Mouse (Mus musculus): ENCODE measurements around the gene Mettl24. TPM values are rescaled to one million over a fixed set of nuclear protein-coding genes. Genes with fewer than 3 reads are reported as not detected.
"Not testable (repeated sequence)": the region's sequence is repeated elsewhere in the genome, so short reads cannot be mapped to it uniquely, and the experiment has no call there.

Gene Mettl24
- total RNA-seq, 2 experiments from 2014 or later: 2.1 to 2.2 TPM

- intact Hi-C loops (cut with DNase I): no loop called here
- DNase-seq (ENCODE audit: low spot score in 2 of 2): no peak
These were observed 42.4 kb downstream of the Mettl24 start for GRCm38 (mm10) chr10:40725471-40725870.

GRCm38 (mm10) chr10:40726288-40726902, 43.3 kb downstream of the Mettl24 start:
- no peak for DNase-seq (ENCODE audit: low spot score in 2 of 2)
- intact Hi-C loops (cut with DNase I): no loop called here

DNA sequence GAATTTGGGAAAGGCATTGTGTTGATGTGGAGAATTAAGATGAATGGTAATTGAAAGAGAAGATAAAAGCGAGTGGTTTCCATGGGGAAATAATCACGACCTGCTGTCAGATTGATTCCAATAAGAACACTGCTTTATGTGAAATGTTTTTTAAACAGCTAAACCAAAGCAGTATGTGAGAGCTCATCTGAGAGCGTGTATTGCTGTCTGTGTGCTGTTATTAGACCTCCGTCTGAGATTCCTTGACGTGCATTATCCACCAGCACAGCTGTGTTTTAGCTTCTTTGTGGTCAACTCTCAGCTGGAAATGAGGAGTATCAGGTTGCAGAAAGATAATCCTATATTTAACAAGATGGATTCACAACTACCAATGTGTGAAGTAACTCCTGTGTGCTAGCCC, 43.9 kb downstream of the Mettl24 start:
- intact Hi-C loops (cut with DNase I): no loop called here
- no peak for DNase-seq (ENCODE audit: low spot score in 2 of 2)

DNA sequence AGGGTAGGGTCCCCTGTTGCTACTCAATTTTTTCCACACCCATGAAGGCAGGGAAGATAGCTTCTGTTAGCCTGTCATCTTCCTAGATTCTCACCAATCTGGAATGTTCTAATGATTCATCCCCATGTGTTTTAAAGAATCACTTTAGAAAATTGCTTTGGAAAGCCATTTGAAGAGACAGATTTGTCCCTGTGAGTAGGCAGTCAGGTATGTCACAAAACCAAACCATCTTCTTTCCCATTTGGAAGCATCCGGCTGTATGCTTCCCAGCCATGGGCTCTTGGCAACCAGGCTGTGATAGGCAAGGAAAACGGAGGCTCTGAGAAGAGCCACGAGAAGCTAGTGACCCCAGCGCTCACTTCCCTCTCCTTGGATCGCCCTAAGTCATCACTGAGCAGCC, 47.1 kb downstream of the Mettl24 start:
- intact Hi-C loops (cut with DNase I): no loop called here
- no peak for DNase-seq (ENCODE audit: low spot score in 2 of 2)

DNA sequence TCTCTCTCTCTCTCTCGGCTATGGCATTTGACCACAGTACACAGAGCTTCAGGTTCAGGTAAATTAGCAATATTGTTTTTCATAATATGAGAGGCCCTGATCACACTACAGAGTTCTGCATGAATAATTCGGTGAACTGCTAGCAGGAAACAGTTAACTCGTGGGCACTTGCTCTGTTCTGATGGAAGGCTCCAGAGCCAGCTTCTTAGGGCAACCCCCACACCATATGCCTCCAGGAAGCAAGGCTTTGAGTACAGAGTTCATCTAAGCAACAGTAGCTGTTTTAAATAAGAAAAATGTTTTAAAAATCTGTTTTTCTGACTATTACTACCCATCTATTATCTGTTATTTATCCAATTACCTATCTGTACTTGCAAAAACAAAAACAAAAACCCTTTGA, 50.2 kb downstream of the Mettl24 start:
- DNase-seq (ENCODE audit: low spot score in 2 of 2): peak in 1 of 2 experiments; percentile 85
- intact Hi-C loops (cut with DNase I): no loop called here

GRCm38 (mm10) chr10:40736172-40736571, 53.1 kb downstream of the Mettl24 start:
- intact Hi-C loops (cut with DNase I): no loop called here
- no peak for DNase-seq (ENCODE audit: low spot score in 2 of 2)

GRCm38 (mm10) chr10:40737274-40738112, 54.4 kb downstream of the Mettl24 start:
- peak in 1 of 2 experiments; percentile 64 for DNase-seq (ENCODE audit: low spot score in 2 of 2)
- intact Hi-C loops (cut with DNase I): no loop called here

- intact Hi-C loops (cut with DNase I): no loop called here
- DNase-seq (ENCODE audit: low spot score in 2 of 2): no peak
These were observed 57.6 kb downstream of the Mettl24 start for GRCm38 (mm10) chr10:40740696-40741095.

- peak in 1 of 2 experiments; percentile 77 for DNase-seq (ENCODE audit: low spot score in 2 of 2)
- intact Hi-C loops (cut with DNase I): loop anchor here (2.0 kb wide), 1 partner anchor 34 kb away; no protein-coding TSS in a partner anchor
These were observed 67.4 kb downstream of the Mettl24 start for GRCm38 (mm10) chr10:40750293-40751047.

DNA sequence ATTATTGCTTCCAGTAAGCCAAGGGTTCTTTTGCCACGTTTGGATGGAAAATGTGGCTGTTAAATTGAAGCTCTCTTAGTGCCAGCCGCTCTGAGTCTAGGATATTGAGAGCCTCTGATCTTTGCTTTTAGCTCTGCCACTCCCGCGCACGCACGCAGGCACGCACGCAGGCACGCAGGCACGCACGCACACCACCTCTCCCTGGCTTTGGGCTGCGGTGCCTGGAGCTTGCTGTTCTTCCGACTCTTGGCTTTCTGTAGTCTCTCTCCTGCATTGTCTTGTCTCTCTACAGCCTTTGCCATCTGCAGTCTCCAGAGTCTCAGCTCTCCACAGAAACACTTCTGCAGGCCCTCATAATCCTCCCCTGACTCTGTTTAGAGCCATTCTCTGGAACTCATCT, 68.1 kb downstream of the Mettl24 start:
- intact Hi-C loops (cut with DNase I): loop anchor here (2.0 kb wide), 1 partner anchor 34 kb away; no protein-coding TSS in a partner anchor
- peak in 1 of 2 experiments; percentile 58 for DNase-seq (ENCODE audit: low spot score in 2 of 2)

GRCm38 (mm10) chr10:40753036-40753435, 70.0 kb downstream of the Mettl24 start:
- no peak for DNase-seq (ENCODE audit: low spot score in 2 of 2)
- intact Hi-C loops (cut with DNase I): no loop called here

DNA sequence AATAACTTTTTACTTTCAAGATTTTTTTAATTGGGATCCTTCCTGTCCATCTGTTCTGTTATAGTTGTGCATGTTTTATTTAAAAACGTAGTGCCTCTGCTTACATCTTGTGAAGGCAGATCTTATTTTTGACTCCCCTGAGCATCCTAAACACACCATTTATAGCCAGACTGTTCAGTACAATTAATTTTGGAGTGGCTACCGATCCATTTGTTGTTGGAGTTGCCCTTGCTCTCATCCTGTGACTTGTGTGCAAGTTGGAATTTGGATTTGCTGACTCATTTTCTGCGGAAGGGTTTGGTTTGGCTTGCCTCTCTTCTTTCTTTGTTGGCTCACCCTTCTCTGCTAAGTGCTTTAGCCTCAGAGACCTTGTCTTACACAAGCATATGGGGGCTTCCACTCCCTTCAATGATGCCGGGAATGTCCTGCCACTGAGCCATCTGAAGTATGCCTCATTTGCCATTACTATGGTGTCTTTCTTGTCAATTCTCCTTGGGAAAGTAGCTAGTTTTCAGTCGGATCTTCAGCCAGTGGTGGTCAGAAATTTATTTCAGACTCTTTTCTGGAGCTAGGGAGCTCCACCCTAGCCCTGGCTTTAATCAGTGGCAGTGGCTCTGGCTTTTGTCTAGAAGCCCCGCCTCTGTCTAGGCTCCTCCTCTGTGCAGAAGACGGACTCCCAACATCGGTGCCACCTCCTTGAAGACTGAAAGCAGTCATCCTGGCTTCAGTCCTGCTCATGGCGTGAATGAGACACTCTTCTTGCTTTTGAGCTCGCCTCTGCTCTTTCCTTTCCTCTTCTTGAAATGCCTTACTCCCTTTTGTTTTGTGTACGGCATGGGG, 75.3 kb downstream of the Mettl24 start:
- intact Hi-C loops (cut with DNase I): loop anchor here (1.0 to 2.0 kb wide), 2 partner anchors 76 to 120 kb away; partner anchors contain the start of gene Mettl24
- DNase-seq (ENCODE audit: low spot score in 2 of 2): peak in 1 of 2 experiments; percentile 67

- not testable (repeated sequence) for DNase-seq (ENCODE audit: low spot score in 2 of 2)
- intact Hi-C loops (cut with DNase I): loop anchor here (2.0 to 5.0 kb wide), 3 partner anchors 77 to 123 kb away; partner anchors contain the start of genes Cdc40, Mettl24 and Wasf1
These were observed 76.5 kb downstream of the Mettl24 start for GRCm38 (mm10) chr10:40759391-40760194.

- peak in 1 of 2 experiments; percentile 54 for DNase-seq (ENCODE audit: low spot score in 2 of 2)
These were observed 77.3 kb downstream of the Mettl24 start for GRCm38 (mm10) chr10:40760195-40761009.

DNA sequence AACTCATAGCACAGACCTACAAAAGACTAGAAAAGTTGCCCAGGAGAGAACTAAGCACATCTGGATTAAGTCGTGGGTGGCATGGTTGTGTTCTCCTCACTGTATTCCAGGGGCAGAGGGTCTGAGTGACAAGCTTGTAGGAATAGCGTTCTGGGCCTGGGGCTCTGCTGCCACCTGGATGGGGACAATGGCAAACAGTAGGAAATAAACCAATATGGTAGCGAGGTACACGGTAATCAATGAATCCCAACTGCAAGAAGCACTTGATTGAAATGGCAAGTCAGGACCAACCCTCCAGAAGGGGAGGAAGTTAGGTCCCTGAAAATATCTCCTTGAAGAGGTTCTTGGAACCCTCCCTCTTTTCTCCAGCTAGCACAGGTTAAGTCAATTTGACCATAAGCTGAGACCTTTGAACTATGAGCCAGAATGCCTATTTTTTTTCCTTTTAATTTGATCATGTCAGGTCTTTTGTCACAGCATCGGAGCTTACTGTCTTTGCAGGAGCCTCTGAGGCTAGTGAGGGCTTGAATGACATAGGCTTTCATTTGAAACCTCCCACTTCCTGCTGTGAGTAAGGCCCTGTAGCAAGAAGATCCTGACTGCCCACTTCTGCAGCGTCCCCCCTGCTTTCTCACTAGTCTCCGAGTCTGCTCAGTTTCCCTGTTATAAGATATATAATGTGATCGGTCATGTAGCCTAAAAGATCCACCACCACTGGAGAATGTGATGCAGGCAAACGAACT, 78.1 kb downstream of the Mettl24 start:
- intact Hi-C loops (cut with DNase I): loop anchor here (5.0 kb wide), 2 partner anchors 81 to 121 kb away; partner anchors contain the start of genes Cdc40 and Wasf1
- peak in 1 of 2 experiments; percentile 60 for DNase-seq (ENCODE audit: low spot score in 2 of 2)

More at GRCm38 (mm10) chr10:40760195-40761009, 77.3 kb downstream of the Mettl24 start:
- intact Hi-C loops (cut with DNase I): loop anchor here (5.0 kb wide), 2 partner anchors 82 to 122 kb away; partner anchors contain the start of genes Cdc40 and Wasf1

DNA sequence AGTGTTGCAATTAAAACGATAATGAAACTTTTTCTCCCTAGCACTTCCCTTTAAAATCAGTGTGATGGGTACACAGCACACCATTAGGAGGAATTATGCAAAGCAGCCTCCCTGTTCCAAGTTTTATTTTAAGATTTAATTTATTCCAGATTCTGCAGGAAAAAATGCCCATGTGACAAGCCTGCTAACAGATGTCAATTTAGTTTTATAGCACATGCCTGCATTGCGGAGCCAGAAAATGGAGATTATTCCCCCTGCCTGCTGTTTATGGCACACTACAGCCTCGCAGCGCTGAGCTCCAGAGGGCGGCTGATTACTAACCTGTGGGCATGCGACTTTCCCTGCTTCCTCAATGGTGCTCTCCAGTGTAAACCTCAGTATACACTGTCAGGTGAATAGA, 79.5 kb downstream of the Mettl24 start:
- peak; percentile 51 to 89 for DNase-seq (ENCODE audit: low spot score in 2 of 2)
- intact Hi-C loops (cut with DNase I): loop anchor here (1.0 to 5.0 kb wide), 4 partner anchors 80 to 124 kb away; partner anchors contain the start of genes Cdc40 and Wasf1

Measured in left cerebral cortex, postnatal 25 days (tissue).